Mouse (Mus musculus): ENCODE results near the gene Ino80.

- TF ChIP-seq CTCF (IDR thresholded peaks at IDR 0.05; ENCODE audit: insufficient read depth, low read depth, low read length) (no peak), POLR2A (IDR thresholded peaks at IDR 0.05; ENCODE audit: insufficient read depth, low read depth, low read length) (no peak)
Measured at GRCm38 (mm10) chr2:119476166-119476565, 1.3 kb downstream of the Ino80 start.

Data from olfactory bulb, adult 2 months (tissue).